Mouse (Mus musculus) myocyte (in vitro differentiated cells): Measurements from ENCODE around the gene Adk.

ENCODE experiments used
- MAX ChIP-seq: IDR thresholded peaks from one replicate; pipeline ENCODE4 v1.6.1; 2011; ENCODE audit warnings: low read depth, mild to moderate bottlenecking, control low read depth
- MYOD1 ChIP-seq, 3 experiments: IDR thresholded peaks; one replicate each; pipeline ENCODE4 v1.6.1; 2011; ENCODE audit warnings: control low read depth in 2 of 3, low read depth in 2 of 3, mild to moderate bottlenecking in 2 of 3, moderate library complexity in 1 of 3; ENCODE audit not compliant: insufficient read length in 2 of 3, control insufficient read depth in 1 of 3
- POLR2A ChIP-seq: IDR thresholded peaks from one replicate; pipeline ENCODE4 v1.6.1; 2011; ENCODE audit warnings: low read depth, mild to moderate bottlenecking, control low read depth, moderate library complexity; ENCODE audit not compliant: insufficient read length
- POLR2AphosphoS2 ChIP-seq: IDR thresholded peaks from one replicate; pipeline ENCODE4 v1.6.1; 2011; ENCODE audit warnings: low read depth, control low read depth; ENCODE audit not compliant: insufficient read length
- SRF ChIP-seq: IDR thresholded peaks from one replicate; pipeline ENCODE4 v1.6.1; 2011; ENCODE audit warnings: low read depth; ENCODE audit not compliant: control insufficient read depth, insufficient read length
- TCF12 ChIP-seq: IDR thresholded peaks from one replicate; pipeline ENCODE4 v1.6.1; 2011; ENCODE audit warnings: mild to moderate bottlenecking, control low read depth; ENCODE audit not compliant: poor library complexity, insufficient read depth, severe bottlenecking
- TCF3 ChIP-seq: IDR thresholded peaks from one replicate; pipeline ENCODE4 v1.6.1; 2011; ENCODE audit warnings: low read depth, control low read depth; ENCODE audit not compliant: insufficient read length
- USF1 ChIP-seq: IDR thresholded peaks from one replicate; pipeline ENCODE4 v1.6.1; 2011; ENCODE audit warnings: low read depth, mild to moderate bottlenecking, control low read depth, moderate library complexity

DNA sequence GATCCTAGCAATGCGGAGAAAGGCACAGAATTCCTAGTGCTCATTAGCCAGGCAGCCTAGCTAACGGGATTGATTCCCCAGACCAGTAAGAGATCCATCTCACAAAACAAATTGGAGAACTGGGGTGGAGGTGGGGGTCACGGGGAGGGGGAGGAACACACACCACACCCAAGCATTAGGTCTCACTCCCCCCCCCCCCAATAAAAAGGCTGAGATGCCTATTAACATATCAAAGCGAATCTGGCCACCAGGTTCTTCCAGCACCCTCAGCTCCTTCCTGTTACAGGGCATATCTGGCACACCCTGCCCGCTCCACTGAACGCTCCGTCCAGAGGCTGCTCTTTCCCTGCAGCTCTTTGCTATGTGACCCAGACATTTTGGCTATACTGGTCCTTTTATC, 406.3 kb downstream of the Adk start:
- TF ChIP-seq POLR2A, result no peak
- TF ChIP-seq MYOD1 (IDR thresholded peaks at IDR 0.05; ENCODE audit: control insufficient read depth in 1 of 3, insufficient read length in 2 of 3, low read depth in 2 of 3), result no peak
- no peak for TF ChIP-seq USF1
- TF ChIP-seq TCF3, result no peak
- TF ChIP-seq MAX, result no peak
- no peak for TF ChIP-seq TCF12
- TF ChIP-seq POLR2AphosphoS2, result no peak
- no peak for TF ChIP-seq SRF
